Mouse (Mus musculus): ENCODE data around the gene Ctla4.

DNA sequence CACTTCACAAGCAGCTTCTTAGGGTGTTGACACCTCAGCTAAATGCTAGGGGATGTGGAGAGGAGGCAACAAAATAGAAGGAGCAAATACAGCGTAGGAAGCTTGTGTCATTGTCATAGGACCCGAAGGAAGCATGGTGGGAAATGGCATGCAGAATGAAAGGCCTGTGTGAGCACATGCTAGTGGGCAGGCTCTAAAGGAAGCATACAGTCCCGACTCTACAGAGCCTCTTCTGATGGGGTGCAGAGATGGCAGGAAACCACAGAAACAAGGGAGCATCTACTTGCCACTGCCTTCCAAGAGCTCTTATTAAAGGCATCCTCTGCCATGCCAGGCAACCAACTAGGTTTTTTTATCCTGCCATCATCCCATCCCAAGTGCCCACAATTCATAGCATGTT is 20.7 kb downstream of the Ctla4 start:
- no peak for TF ChIP-seq CTCF (IDR thresholded peaks at IDR 0.05; ENCODE audit: control insufficient read depth, insufficient read depth, insufficient read length)
- TF ChIP-seq USF1 (IDR thresholded peaks at IDR 0.05; ENCODE audit: low read depth), result no peak
- no peak for TF ChIP-seq MYOD1 (IDR thresholded peaks at IDR 0.05; ENCODE audit: control insufficient read depth, insufficient read length, low read depth)
- no peak for TF ChIP-seq CEBPB (IDR thresholded peaks at IDR 0.05; ENCODE audit: low read depth)
- TF ChIP-seq FOSL1 (IDR thresholded peaks at IDR 0.05; ENCODE audit: insufficient read depth, low read length, poor library complexity, severe bottlenecking), result no peak
- TF ChIP-seq MAX (IDR thresholded peaks at IDR 0.05), result no peak

All from C2C12 (cell line).